Mouse (Mus musculus) myocyte (in vitro differentiated cells): Measurements from ENCODE around the gene Mtx1. TPM values are rescaled to one million over a fixed set of nuclear protein-coding genes. Genes with fewer than 3 reads are reported as not detected.

Source experiments
- H3K27me3 ChIP-seq: one replicate; pipeline ENCODE4 v1.6.1; 2011; ENCODE audit not compliant: control insufficient read depth, insufficient read depth, insufficient read length
- H3K36me3 ChIP-seq: one replicate; pipeline ENCODE4 v1.6.1; 2011; ENCODE audit not compliant: control insufficient read depth, insufficient read depth
- H3K4me2 ChIP-seq: one replicate; pipeline ENCODE4 v1.6.1; 2011; ENCODE audit warnings: low read depth, control low read depth
- H3K4me3 ChIP-seq: one replicate; pipeline ENCODE4 v1.5.1; 2011; ENCODE audit warnings: mild to moderate bottlenecking, control low read depth, moderate library complexity
- H3K79me2 ChIP-seq: one replicate; pipeline ENCODE4 v1.6.1; 2011; ENCODE audit not compliant: control insufficient read depth, insufficient read depth
- H3ac ChIP-seq: one replicate; pipeline ENCODE4 v1.6.1; 2011; ENCODE audit not compliant: control insufficient read depth, insufficient read length
- CEBPB ChIP-seq: IDR thresholded peaks from 2 replicates; pipeline ENCODE4 v1.6.1; 2011; ENCODE audit warnings: mild to moderate bottlenecking, moderate library complexity; ENCODE audit not compliant: poor library complexity, insufficient read depth, severe bottlenecking
- E2F4 ChIP-seq: IDR thresholded peaks from one replicate; pipeline ENCODE4 v1.6.1; 2011; ENCODE audit warnings: mild to moderate bottlenecking, control low read depth, moderate library complexity; ENCODE audit not compliant: insufficient read depth
- MAX ChIP-seq: IDR thresholded peaks from one replicate; pipeline ENCODE4 v1.6.1; 2011; ENCODE audit warnings: low read depth, mild to moderate bottlenecking, control low read depth
- MYOD1 ChIP-seq, 3 experiments: IDR thresholded peaks; one replicate each; pipeline ENCODE4 v1.6.1; 2011; ENCODE audit warnings: control low read depth in 2 of 3, low read depth in 2 of 3, mild to moderate bottlenecking in 2 of 3, moderate library complexity in 1 of 3; ENCODE audit not compliant: insufficient read length in 2 of 3, control insufficient read depth in 1 of 3
- MYOG ChIP-seq, 3 experiments: IDR thresholded peaks; one replicate each; pipeline ENCODE4 v1.6.1; 2011; ENCODE audit warnings: control low read depth in 2 of 3, low read depth in 2 of 3, mild to moderate bottlenecking in 2 of 3; ENCODE audit not compliant: insufficient read length in 2 of 3, control insufficient read depth in 1 of 3, insufficient read depth in 1 of 3
- POLR2A ChIP-seq: IDR thresholded peaks from one replicate; pipeline ENCODE4 v1.6.1; 2011; ENCODE audit warnings: low read depth, mild to moderate bottlenecking, control low read depth, moderate library complexity; ENCODE audit not compliant: insufficient read length
- POLR2AphosphoS2 ChIP-seq: IDR thresholded peaks from one replicate; pipeline ENCODE4 v1.6.1; 2011; ENCODE audit warnings: low read depth, control low read depth; ENCODE audit not compliant: insufficient read length
- REST ChIP-seq: IDR thresholded peaks from one replicate; pipeline ENCODE4 v1.6.1; 2011; ENCODE audit warnings: mild to moderate bottlenecking, control low read depth, moderate library complexity; ENCODE audit not compliant: insufficient read depth, insufficient read length
- SRF ChIP-seq: IDR thresholded peaks from one replicate; pipeline ENCODE4 v1.6.1; 2011; ENCODE audit warnings: low read depth; ENCODE audit not compliant: control insufficient read depth, insufficient read length
- TCF12 ChIP-seq: IDR thresholded peaks from one replicate; pipeline ENCODE4 v1.6.1; 2011; ENCODE audit warnings: mild to moderate bottlenecking, control low read depth; ENCODE audit not compliant: poor library complexity, insufficient read depth, severe bottlenecking
- TCF3 ChIP-seq: IDR thresholded peaks from one replicate; pipeline ENCODE4 v1.6.1; 2011; ENCODE audit warnings: low read depth, control low read depth; ENCODE audit not compliant: insufficient read length
- USF1 ChIP-seq: IDR thresholded peaks from one replicate; pipeline ENCODE4 v1.6.1; 2011; ENCODE audit warnings: low read depth, mild to moderate bottlenecking, control low read depth, moderate library complexity
- polyA plus RNA-seq: library from polyadenylated mRNA; unstranded; fragments of >200 nt; fragmentation: generic; extraction: Trizol; gene quantifications from one replicate; pipeline ENCODE4 v1.2.1, GENCODE M21; 2012; ENCODE audit warnings: missing spikeins

The Mtx1 gene
- polyA plus RNA-seq, 1 experiment: 114 TPM

DNA sequence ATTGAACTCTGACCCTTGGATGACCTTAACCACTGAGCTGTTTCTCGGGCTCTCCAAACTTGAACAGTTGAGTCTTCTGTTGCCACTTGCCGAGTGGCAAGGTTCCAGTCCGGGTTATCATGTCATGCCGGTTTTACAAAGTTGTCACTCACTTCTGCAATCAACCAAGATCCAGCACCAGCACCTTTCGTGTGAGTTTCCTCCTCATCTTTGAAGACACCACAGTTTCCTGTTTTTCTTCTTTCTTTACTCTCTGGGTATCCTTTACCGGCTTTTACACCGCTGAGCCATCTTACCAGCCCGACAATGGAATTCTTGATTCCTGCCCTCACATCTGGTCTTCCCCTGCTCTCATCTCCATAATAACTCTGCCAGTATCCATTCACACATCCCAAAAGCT, 36.5 kb downstream of the Mtx1 start:
- Histone ChIP-seq H3K79me2 (no peaks in the 10 kb centered on the region), H3K4me3 (no peak overlapping the region), H3K36me3 (no peaks in the 10 kb centered on the region), H3ac (no peak overlapping the region), H3K27me3 (no peaks in the 10 kb centered on the region), H3K4me2 (no peak overlapping the region)
- TF ChIP-seq REST (no peak), SRF (no peak), USF1 (no peak), E2F4 (no peak), TCF12 (no peak), TCF3 (no peak), CEBPB (no peak), MYOG (IDR thresholded peaks at IDR 0.05; ENCODE audit: control insufficient read depth in 1 of 3, insufficient read depth in 1 of 3, insufficient read length in 2 of 3, low read depth in 2 of 3) (no peak), POLR2A (no peak), MYOD1 (IDR thresholded peaks at IDR 0.05; ENCODE audit: control insufficient read depth in 1 of 3, insufficient read length in 2 of 3, low read depth in 2 of 3) (no peak), POLR2AphosphoS2 (no peak)

DNA sequence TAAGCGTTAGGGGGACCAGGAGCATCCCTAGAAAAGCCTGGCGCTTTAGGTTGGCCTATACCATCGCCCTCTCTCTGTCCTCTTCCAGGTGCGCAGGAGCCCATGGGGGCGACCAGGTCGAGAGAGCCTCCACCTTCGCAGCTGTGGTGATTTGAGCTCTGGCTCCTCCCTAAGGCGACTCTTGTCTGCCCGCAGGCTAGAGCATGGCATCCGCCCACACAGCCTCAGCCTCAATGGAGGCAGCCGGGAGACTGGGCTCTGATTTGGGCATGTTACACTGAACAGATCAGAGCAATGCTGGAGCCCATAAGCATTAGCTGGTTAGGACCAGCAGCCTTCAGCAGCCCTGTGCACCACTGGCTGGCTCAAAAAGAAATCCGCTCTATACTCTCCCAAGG, 38.4 kb downstream of the Mtx1 start:
- Histone ChIP-seq H3K79me2 (no peaks in the 10 kb centered on the region), H3K36me3 (no peaks in the 10 kb centered on the region), H3K27me3 (no peaks in the 10 kb centered on the region), H3ac (no peak overlapping the region), H3K4me3 (no peak overlapping the region), H3K4me2 (no peak overlapping the region)
- TF ChIP-seq POLR2AphosphoS2 (no peak), CEBPB (no peak), REST (no peak), MYOD1 (IDR thresholded peaks at IDR 0.05; ENCODE audit: control insufficient read depth in 1 of 3, insufficient read length in 2 of 3, low read depth in 2 of 3) (no peak), TCF3 (no peak), USF1 (no peak), MYOG (IDR thresholded peaks at IDR 0.05; ENCODE audit: control insufficient read depth in 1 of 3, insufficient read depth in 1 of 3, insufficient read length in 2 of 3, low read depth in 2 of 3) (no peak), TCF12 (no peak), MAX (no peak), SRF (no peak), E2F4 (no peak), POLR2A (no peak)

DNA sequence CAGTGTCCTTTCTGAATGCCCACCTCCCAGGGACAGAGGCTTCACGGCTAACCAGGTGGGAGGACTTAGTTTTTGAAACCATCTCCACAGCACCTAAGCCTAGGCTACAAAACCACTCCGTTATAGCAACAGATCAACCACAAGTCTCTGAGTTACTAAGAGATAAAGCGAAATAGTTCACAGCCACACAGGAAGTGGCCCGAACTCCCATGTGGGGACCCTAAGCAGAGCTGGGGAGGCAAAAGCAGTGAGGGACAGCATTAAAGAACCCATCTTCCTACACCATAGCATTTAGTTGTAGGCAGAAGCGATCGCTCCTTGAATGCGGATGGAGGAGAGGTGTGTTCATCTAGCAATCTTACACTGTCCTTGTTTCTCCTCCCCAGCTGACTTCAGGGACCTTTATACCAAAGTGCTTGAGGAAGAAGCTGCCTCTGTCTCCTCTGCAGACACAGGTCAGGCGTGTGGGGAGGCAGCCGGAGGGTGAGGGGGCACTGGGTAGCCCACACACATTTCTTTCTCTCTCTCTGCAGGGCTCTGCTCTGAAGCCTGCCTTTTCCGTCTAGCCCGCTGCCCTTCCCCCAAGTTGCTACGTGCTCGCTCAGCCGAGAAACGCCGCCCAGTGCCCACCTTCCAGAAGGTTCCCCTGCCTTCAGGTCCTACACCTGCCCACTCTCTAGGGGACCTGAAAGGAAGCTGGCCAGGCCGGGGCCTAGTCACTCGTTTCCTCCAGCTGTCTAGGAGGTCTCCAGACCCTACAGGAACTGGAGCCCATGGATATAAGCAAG, 39.0 kb downstream of the Mtx1 start:
- H3K36me3 ChIP-seq: no peaks in the 10 kb centered on the region
- no peak for TF ChIP-seq POLR2AphosphoS2
- no peak for TF ChIP-seq REST
- TF ChIP-seq E2F4: no peak
- no peaks in the 10 kb centered on the region for H3K79me2 ChIP-seq
- H3ac ChIP-seq: no peak overlapping the region
- no peak overlapping the region for H3K4me2 ChIP-seq
- H3K4me3 ChIP-seq: no peak overlapping the region
- H3K27me3 ChIP-seq: no peaks in the 10 kb centered on the region

DNA sequence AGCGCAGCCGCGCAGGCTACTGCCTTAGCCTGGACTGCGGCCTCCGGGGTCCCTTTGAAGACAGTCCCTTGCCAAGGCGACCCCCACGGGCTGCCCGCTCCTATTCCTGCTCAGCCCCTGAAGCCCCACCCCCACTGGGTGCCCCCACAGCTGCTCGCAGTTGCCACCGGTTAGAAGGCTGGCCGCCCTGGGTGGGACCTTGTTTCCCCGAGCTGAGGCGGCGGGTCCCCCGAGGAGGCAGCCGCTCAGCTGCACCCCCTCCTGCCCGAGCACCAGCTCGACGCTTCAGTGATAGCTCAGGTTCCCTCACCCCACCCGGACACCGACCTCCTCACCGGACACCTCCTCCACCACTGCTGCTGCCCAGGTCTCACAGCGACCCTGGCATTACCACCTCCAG, 39.7 kb downstream of the Mtx1 start:
- no peak overlapping the region for H3K4me2 ChIP-seq
- TF ChIP-seq MAX (no peak), POLR2A (no peak), USF1 (no peak), TCF3 (no peak), MYOG (IDR thresholded peaks at IDR 0.05; ENCODE audit: control insufficient read depth in 1 of 3, insufficient read depth in 1 of 3, insufficient read length in 2 of 3, low read depth in 2 of 3) (no peak), REST (no peak), E2F4 (no peak), CEBPB (no peak), MYOD1 (IDR thresholded peaks at IDR 0.05; ENCODE audit: control insufficient read depth in 1 of 3, insufficient read length in 2 of 3, low read depth in 2 of 3) (no peak), POLR2AphosphoS2 (no peak), SRF (no peak)
- H3K27me3 ChIP-seq: no peaks in the 10 kb centered on the region
- H3ac ChIP-seq: no peak overlapping the region
- H3K4me3 ChIP-seq: no peak overlapping the region
- H3K36me3 ChIP-seq: no peaks in the 10 kb centered on the region
- no peaks in the 10 kb centered on the region for H3K79me2 ChIP-seq

DNA sequence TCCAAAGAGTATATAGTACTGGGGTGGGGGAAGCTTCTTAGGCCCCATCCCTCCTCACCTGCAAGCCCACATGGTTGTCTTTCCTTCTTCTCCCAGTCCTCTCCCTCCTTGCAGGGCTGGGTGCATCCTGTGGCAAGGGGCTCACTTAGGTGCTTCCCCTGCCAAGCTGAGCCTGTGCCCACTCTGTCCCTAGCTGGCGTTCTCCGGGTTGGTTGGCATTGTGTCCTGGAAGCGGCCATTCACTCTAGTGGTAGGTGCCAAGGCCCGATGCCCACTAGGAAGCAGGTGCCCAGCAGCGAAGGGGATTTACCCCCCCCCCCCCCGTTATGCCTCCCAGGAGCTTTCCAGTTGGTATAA, 43.0 kb downstream of the Mtx1 start:
- H3K4me3 ChIP-seq: peak overlapping the region; percentile 35
- no peaks in the 10 kb centered on the region for H3K36me3 ChIP-seq
- H3ac ChIP-seq: peak overlapping the region; percentile 8
- H3K79me2 ChIP-seq: peaks cover under 1% of the 10 kb centered on the region
- H3K4me2 ChIP-seq: peak overlapping the region; percentile 68
- no peaks in the 10 kb centered on the region for H3K27me3 ChIP-seq
- TF ChIP-seq POLR2A (no peak), CEBPB (no peak), TCF3 (no peak), E2F4 (no peak), USF1 (no peak), TCF12 (no peak), REST (no peak), MYOD1 (IDR thresholded peaks at IDR 0.05; ENCODE audit: control insufficient read depth in 1 of 3, insufficient read length in 2 of 3, low read depth in 2 of 3) (no peak), MYOG (IDR thresholded peaks at IDR 0.05; ENCODE audit: control insufficient read depth in 1 of 3, insufficient read depth in 1 of 3, insufficient read length in 2 of 3, low read depth in 2 of 3) (no peak), MAX (no peak), SRF (no peak), POLR2AphosphoS2 (no peak)
